Mouse (Mus musculus) stomach, adult 2 months (tissue): Measurements from ENCODE around the gene Olfr1446. TPM values are rescaled to one million over a fixed set of nuclear protein-coding genes. Genes with fewer than 3 reads are reported as not detected.

Experiments
- polyA plus RNA-seq: library from polyadenylated mRNA; depleted of rRNA; stranded (reverse); fragments of >200 nt; gene quantifications from 2 replicates; pipeline ENCODE4 v1.2.3, GENCODE M21; 2012; rRNA removed

The Olfr1446 gene
- not detected in 2 replicates for polyA plus RNA-seq

GRCm38 (mm10) chr19:12893424-12893823 lies at the start of gene Olfr1446:
Olfr1446 (minus strand) TSS chr19:12893524.

GRCm38 (mm10) chr19:12930540-12930939 lies 37.2 kb upstream of the Olfr1446 start, which contains the start of gene Olfr1449:
Olfr1449 (plus strand) TSS chr19:12930840.

GRCm38 (mm10) chr19:12924319-12924718 lies 31.0 kb upstream of the Olfr1446 start, which contains the start of gene Olfr1448:
Olfr1448 (minus strand) TSS chr19:12924419.

GRCm38 (mm10) chr19:12903643-12904042 lies 10.3 kb upstream of the Olfr1446 start, which contains the start of gene Olfr1447:
Olfr1447 (minus strand) TSS chr19:12903743.

GRCm38 (mm10) chr19:12883555-12883954 lies 9.8 kb downstream of the Olfr1446 start, which contains the start of gene Olfr1445:
Olfr1445 (plus strand) TSS chr19:12883855.

GRCm38 (mm10) chr19:12856983-12857382 lies 36.3 kb downstream of the Olfr1446 start, which contains the start of gene Olfr1444:
Olfr1444 (plus strand) TSS chr19:12857283.

GRCm38 (mm10) chr19:12846382-12846781 lies 46.9 kb downstream of the Olfr1446 start, which contains the start of gene Gm5244:
Gm5244 (plus strand) TSS chr19:12846682.

Other genes with a start within 250 kb of the Olfr1446 start
- not detected in 2 replicates for gene Olfr1442, start 223.1 kb downstream of the Olfr1446 start, polyA plus RNA-seq
- not detected in 2 replicates for gene Olfr1443, start 215.4 kb downstream of the Olfr1446 start, polyA plus RNA-seq
- gene Keg1, start 197.7 kb downstream of the Olfr1446 start, polyA plus RNA-seq: not detected in 2 replicates
- 0.27 TPM in 1 of 2 replicates, not detected in the other for gene Cntf, start 127.9 kb downstream of the Olfr1446 start, polyA plus RNA-seq
- 2.9 and 3.4 TPM in 2 replicates for gene Zfp91, start 97.4 kb downstream of the Olfr1446 start, polyA plus RNA-seq
- gene Lpxn, start 97.3 kb downstream of the Olfr1446 start, polyA plus RNA-seq: 0.63 and 0.84 TPM in 2 replicates
- not detected in 2 replicates for gene Gm5244, start 46.8 kb downstream of the Olfr1446 start, polyA plus RNA-seq
- gene Olfr1444, start 36.2 kb downstream of the Olfr1446 start, polyA plus RNA-seq: not detected in 2 replicates
- not detected in 2 replicates for gene Olfr1445, start 9.7 kb downstream of the Olfr1446 start, polyA plus RNA-seq
- gene Olfr1447, start 10.2 kb upstream of the Olfr1446 start, polyA plus RNA-seq: not detected in 2 replicates
- not detected in 2 replicates for gene Olfr1448, start 30.9 kb upstream of the Olfr1446 start, polyA plus RNA-seq
- gene Olfr1449, start 37.3 kb upstream of the Olfr1446 start, polyA plus RNA-seq: not detected in 2 replicates
- not detected in 2 replicates for gene Olfr1450, start 56.7 kb upstream of the Olfr1446 start, polyA plus RNA-seq
- not detected in 2 replicates for gene Olfr1451, start 101.5 kb upstream of the Olfr1446 start, polyA plus RNA-seq
- not detected in 2 replicates for gene Olfr1453, start 134.8 kb upstream of the Olfr1446 start, polyA plus RNA-seq
- not detected in 2 replicates for gene Olfr1454, start 167.1 kb upstream of the Olfr1446 start, polyA plus RNA-seq
- gene Olfr1457, start 204.4 kb upstream of the Olfr1446 start, polyA plus RNA-seq: not detected in 2 replicates
- not detected in 2 replicates for gene Olfr1458, start 213.3 kb upstream of the Olfr1446 start, polyA plus RNA-seq